Mouse (Mus musculus) layer of hippocampus, adult 18-20 months (tissue): ENCODE results near the gene Il12rb2. TPM values are rescaled to one million over a fixed set of nuclear protein-coding genes. Genes with fewer than 3 reads are reported as not detected.

ENCODE experiments used
- DNase-seq, 2 experiments: peaks; one replicate each; pipeline ENCODE4 v3.0.0; 2022; ENCODE audit warnings: low spot score in 2 of 2
- long read RNA-seq: library from polyadenylated mRNA; stranded (forward); transcript quantifications from one replicate; pipeline ENCODE4 v2.0.0, GENCODE M21; 2021
- total RNA-seq, 2 experiments: library from RNA; stranded (reverse); gene quantifications; 2 replicates each; pipeline ENCODE4 v1.2.3; 2021

Il12rb2 gene
- not detected for total RNA-seq
- long read RNA-seq, partial matches to known transcripts, result 0 of 1 reads
- long read RNA-seq, other reads (novel, unspliced or antisense), result 1 of 1 reads

- DNase-seq, result no peak
Measured at GRCm38 (mm10) chr6:67375982-67376391, at the start of gene Il12rb2. TSS of gene Il12rb2 (minus strand) at chr6:67376188.

DNA sequence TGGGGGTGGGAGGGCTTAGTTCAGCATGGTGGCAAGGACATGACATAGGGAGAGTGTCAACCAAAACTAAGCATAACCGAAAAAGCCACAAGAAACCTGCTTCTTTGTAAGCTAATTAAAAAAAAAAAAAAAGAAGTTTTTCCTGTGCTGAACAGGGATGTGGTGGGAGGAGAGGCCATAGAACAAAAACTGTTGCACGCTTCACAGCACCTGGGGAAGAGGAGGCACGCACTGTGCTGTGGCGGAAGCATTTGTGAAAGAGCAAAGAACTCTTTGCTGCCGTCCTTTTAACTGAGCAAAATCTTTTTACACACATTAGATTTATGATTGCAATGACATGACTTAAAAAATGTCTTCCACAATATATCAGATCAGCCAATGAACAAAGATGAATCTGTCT is 45.8 kb upstream of the Il12rb2 start:
- no peak for DNase-seq

- DNase-seq, result no peak
Measured at GRCm38 (mm10) chr6:67416557-67416956, 40.6 kb upstream of the Il12rb2 start.

GRCm38 (mm10) chr6:67415276-67415675 is 39.3 kb upstream of the Il12rb2 start:
- DNase-seq, result no peak

DNA sequence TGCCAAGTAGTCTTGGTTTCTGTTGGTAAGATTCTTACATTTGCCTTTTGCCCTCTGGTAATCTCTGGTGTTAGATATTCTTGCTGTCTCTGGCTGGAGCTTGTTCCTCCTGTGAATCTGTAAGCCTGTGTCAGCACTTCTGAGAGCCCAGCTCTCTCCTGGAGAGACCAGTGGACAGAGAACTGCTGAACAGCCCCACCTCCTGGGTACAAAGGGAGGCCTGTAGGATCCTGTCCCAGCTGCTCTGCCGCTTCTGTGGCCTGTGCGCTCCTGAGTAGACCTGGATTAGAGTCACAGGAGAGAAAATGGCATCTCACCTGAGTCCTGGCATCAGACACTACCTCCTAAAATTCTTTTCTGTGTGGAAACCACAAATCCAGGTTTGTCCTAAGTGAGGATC is 37.4 kb upstream of the Il12rb2 start:
- DNase-seq, result no peak

DNA sequence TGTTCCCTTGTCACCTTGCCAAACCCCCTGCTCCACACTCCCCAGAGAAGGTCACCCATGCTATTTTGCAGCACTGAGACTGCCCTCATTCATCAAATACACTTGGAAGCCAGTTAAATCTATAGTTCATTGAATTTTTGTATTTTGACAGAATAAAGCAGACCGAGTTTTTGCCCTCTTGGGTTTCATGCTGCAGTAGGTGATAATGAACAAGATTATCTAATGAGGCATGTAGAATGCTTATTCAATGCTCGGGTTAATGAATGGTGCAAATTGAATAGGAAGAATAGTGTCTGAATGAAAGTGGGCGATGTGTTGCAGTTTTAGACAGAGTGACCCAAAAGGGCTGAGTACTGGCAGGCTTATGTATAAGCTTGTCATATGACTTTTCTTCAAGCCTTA is 29.3 kb upstream of the Il12rb2 start:
- DNase-seq, result no peak

GRCm38 (mm10) chr6:67399551-67399950 is 23.6 kb upstream of the Il12rb2 start:
- no peak for DNase-seq

DNA sequence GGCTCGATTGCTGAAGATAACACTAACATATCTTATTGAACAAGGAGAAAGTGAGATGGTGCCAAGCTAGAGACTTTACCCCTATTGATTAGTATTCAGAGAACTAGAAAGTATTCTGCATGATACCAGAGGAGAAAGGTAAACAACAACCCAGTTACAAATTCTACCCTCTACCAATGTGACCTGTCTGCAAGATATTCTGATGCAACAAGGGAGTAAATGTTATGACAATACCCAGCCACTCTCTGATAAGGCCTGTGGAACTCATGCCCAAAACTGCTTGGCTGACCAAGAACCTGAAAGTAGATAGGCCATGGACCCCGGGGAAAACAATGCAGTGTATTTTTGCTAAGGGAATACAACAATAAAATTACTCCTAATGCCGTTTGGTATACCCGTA is 10.2 kb downstream of the Il12rb2 start:
- DNase-seq, result no peak

GRCm38 (mm10) chr6:67348065-67348464 is 27.9 kb downstream of the Il12rb2 start:
- DNase-seq, result no peak

GRCm38 (mm10) chr6:67339494-67339893 is 36.5 kb downstream of the Il12rb2 start:
- no peak for DNase-seq

- no peak for DNase-seq
Measured at GRCm38 (mm10) chr6:67337943-67338342, 38.0 kb downstream of the Il12rb2 start.

GRCm38 (mm10) chr6:67323788-67324187 is 52.2 kb downstream of the Il12rb2 start:
- DNase-seq, result no peak

DNA sequence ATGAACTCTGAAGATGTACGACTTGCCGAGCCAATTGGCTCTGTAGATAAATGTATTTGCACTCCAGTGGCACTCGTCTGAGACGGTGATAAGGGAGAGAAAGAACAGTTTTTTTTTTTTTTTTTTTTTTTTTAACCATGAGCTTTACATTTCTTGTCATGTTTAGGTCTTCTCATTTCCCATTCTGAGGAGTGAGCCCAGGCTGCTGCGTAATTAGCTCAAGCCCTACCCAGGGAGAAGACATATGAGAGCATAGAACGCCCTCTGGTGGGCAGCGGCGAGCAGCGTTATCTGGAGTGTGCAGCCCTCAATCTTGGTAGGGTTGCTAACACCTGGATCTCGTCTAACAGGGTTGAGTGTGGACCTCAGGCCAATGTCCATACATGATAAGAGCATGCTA is 57.5 kb downstream of the Il12rb2 start:
- DNase-seq, result peak in 1 of 2 experiments; percentile 72

GRCm38 (mm10) chr6:67317827-67318338 is 58.1 kb downstream of the Il12rb2 start:
- DNase-seq, result no peak

DNA sequence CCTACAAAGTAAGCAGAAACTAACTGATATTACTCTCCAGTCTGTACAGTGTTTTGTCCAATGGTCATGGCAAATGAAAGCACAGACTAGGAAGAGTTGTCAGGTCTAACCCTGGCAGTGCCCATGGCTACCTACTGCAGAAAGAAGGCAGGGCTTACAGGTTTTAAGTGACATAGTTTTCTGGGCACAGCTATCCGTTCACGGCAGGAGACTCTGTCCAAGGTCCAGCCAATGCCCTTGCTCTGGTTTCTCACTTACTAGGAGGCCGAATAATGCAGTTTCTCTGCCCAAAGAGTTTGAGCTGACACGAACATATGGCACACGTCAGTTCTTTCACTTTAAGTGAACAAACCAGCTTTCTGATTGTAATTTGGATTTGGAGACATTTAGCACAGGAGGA is 58.9 kb downstream of the Il12rb2 start:
- DNase-seq, result no peak

GRCm38 (mm10) chr6:67314697-67315096 is 61.3 kb downstream of the Il12rb2 start:
- no peak for DNase-seq

- DNase-seq, result no peak
Measured at GRCm38 (mm10) chr6:67309752-67310151, 66.2 kb downstream of the Il12rb2 start.

DNA sequence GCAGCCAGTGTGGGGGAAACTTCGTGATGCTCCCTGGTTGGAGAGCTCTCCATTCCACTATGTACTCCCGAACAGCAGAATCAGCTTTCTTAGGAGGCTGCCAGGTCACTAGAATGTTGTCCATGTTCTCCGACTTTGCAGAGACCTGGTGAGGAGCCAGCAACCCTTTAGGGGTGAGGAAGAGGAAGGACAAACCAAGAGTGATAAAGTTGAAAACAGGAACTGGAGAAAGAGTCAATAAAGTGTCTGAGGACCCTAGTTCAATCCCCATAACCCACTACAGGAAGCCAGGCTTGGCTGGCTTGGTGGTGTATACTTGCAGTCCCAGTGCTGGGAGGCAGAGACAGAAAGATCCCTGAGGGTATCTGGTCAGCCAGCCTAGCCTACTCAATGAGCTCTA is 67.0 kb downstream of the Il12rb2 start:
- DNase-seq, result no peak

GRCm38 (mm10) chr6:67303210-67303609 is 72.8 kb downstream of the Il12rb2 start:
- no peak for DNase-seq

DNA sequence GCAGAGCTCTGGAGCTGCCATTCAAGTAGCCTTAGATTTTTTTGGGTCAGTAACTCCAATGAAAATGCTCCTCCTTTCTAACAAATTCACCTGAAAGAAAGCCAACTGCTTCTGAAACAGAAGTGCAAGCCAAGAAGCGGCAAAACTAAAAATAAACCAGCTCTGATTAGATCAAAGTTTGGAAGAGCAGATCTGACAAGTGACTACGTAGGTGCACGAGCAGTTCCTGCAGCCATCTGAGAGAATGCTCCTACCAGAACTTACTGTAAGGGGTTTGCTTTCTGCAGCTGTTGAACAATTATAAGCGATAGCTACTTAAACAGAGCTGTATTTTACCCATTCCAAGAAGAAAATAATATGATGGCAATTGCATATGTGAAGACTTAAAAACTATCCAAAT is 73.5 kb downstream of the Il12rb2 start:
- no peak for DNase-seq

DNA sequence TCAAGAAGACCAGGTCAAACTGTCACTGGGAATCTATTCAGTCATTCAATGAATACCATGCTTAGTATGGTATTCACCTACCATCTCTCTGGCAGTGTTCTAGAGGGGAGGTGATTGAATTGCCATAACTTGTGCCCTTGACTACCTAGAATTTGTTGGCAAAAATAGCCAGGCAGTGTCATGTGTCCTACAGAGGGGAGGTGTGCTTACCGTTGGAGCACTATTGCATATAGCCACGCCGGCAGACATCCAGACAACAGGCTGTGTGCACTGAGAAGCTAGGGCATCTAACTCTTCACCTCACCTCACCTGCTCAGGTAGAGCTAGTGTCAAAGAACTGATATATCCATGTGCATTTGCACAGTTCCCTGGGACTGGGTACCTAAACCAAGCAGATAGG is 74.8 kb downstream of the Il12rb2 start:
- DNase-seq, result no peak

DNA sequence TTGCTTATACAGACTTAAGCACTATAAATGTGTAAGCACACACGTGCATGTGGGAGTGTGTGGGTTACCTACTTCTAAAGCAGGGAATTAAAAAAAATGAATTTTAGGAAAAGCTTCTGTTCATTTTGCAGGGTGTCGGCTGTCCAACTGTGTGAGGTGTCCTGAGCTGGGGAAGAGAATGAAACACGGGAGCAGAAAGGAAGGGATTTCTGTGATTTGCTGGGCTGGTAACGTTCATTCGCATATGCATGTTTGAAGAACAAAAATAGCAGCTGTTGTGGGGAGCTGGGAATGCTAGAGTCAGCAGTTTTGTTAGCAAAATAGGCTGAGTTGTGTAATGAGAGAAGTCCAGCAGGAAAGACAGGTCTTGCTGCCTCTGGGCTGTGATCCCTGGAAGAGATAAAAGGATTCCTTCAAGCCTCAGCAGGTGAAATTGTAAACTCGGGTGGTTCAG is 75.3 kb downstream of the Il12rb2 start:
- peak in 1 of 2 experiments; percentile 37 for DNase-seq

DNA sequence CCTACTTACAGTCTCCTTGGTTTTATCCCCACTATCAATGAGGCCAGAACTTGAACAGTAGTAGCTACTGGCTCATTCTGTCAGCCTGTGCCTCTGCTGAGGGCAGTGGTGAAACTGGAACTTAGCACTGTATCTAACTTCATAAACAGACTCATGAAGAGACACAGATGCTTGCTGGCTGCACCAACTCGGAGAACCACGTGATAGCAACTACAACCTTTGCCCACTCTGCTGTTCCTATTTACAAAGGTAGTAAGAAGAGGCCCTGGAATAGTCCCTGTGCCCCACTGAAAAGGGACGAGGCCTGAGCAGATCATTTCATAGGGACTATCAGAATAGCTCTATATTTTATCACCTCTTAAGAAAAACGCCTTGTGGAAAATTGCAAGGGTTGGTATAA is 75.7 kb downstream of the Il12rb2 start:
- DNase-seq, result no peak

DNA sequence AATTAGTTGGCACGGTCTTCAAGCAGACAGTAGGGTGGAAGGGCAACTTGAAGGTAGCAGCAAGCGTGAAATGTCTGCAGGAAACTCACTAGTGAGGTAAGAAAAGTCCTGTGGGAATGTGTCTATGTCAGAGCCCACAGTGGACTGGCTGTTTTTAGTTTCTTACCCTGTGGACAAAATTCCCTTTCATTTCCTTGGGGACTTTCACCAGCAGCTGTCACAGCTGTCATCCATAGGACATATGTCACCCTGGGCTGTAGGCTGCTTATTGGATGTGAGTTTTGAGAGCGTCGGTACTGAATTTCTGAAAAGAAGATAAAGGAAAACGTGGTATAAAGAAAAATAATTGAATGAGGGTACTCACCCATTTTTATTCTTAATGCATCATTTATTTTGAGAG is 77.2 kb downstream of the Il12rb2 start:
- DNase-seq, result no peak
